1 mouse cellular context compared by ENCODE assay signal in the genomic region with DNA sequence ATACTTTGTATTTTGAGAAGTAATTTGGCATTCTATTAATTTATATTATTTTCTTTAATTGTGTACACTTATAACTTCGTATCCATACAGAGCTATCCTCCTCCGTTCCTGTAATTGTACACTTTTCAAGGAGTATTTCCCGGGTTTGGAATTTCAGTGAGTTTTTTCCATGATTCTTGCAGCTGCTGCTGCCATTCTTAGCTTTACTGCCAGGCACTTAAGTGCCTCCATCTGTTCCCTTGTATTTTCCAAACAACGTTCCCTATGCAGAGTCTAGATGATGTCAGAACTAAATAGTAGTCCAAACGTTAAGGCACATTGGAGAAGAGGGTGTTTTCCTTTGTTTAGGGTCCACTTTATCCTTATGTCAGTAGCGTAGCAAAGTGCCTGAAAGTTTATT.
TF ChIP-seq lines count a peak whose summit lies in the region.

No protein-coding gene starts in this region.

TF ChIP-seq in C2C12, 6 proteins besides CTCF, POLR2A, EP300 and RAD21:
- TF ChIP-seq MYOD1 (IDR thresholded peaks at IDR 0.05; ENCODE audit: control insufficient read depth, insufficient read length, low read depth) (peak; percentile 78), USF1 (IDR thresholded peaks at IDR 0.05; ENCODE audit: low read depth) (no peak)
